Comparison of ENCODE assay signal across 10 mouse cellular contexts in the genomic region with DNA sequence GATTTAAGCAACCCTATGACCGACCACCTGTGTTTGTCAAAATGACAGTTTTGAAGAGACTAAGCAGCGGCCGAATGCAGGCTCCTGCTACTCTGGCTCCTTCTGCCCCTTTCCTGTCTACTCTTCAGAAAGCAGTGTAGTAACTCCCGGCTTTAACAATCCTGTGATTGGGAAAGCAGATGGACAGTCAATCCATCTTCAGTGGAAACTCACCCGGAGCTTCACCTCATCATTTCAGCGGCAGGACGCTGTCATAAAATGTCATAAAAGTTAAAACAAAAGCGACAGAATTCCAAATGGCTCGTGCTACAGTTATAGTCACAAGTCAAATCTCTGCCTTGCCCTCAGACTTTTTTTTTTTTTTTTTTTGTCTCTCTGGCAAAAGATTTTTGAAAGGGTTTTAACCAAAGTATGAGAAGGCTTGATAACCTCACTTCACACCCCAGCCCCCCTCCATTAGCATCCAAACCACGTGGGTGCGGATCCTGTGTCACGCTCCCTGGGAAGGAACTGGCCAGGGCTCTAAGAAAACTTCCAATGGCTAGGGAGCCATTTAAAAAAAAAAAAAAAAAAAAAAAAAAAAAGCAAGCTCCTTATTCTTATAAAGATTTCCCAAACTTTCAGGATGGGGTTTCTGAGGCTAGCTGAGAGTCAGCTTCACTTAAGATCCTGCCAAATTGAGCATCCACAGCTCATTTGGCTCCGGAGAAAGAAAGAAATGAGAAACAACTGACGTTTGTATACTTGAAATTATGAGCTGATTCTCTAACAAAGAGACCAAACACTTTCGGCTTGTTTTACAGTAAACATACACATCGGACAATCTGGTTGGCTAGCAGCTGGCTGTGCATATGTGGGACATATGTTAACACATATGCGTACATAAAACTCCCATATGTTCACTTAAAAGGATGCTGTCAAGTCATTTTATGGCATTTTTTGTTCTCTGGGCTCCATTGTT. TPM values are rescaled to one million over a fixed set of nuclear protein-coding genes. Genes with fewer than 3 reads are reported as not detected.
DNase-seq lines count a peak whose midpoint lies in the region; ATAC-seq lines count a peak whose summit lies in the region.
"Had no signal": no experiment of that assay in that cellular context is flagged by ENCODE, and none has a peak within 500 bp of the region (broad histone marks: within the 10 kb centered on the region; RNA-seq: fewer than 3 reads in every experiment).

No protein-coding gene starts in this region.

- H3K4me2 ChIP-seq in midbrain, embryonic 12.5 days (replicated peaks) = no peak overlapping the region
- H3K4me2 ChIP-seq in midbrain, embryonic 14.5 days (ENCODE audit: low read length) = no peak overlapping the region
- no peak overlapping the region for H3K4me2 ChIP-seq in limb, embryonic 15.5 days
- H3K4me2 ChIP-seq: heart, embryonic 13.5 days had no signal

- 0 out of 2 replicates have a peak, but pooled peaks have one; percentile 7 for ATAC-seq in midbrain, embryonic 12.5 days (ENCODE audit: low FRiP score, low read depth)
- ATAC-seq in midbrain, embryonic 14.5 days (ENCODE audit: low FRiP score, low TSS enrichment) = no peak
- ATAC-seq in limb, embryonic 15.5 days (ENCODE audit: insufficient number of reproducible peaks, low FRiP score, low TSS enrichment, low read depth) = peak; percentile 63; the same call in 1 of the 2 replicates

- no peak overlapping the region for H3K9ac ChIP-seq in midbrain, embryonic 12.5 days (replicated peaks)
- H3K9ac ChIP-seq in midbrain, embryonic 14.5 days (replicated peaks; ENCODE audit: low read length) = no peak overlapping the region
- H3K9ac ChIP-seq in limb, embryonic 15.5 days = no peak overlapping the region
- H3K9ac ChIP-seq: heart, embryonic 13.5 days had no signal

- WGBS in midbrain, embryonic 12.5 days = 74% methylated on average over 17 of the region's 17 CpGs
- 64% methylated on average over 17 of the region's 17 CpGs for WGBS in midbrain, embryonic 14.5 days
- 24% methylated on average over 17 of the region's 17 CpGs for WGBS in limb, embryonic 15.5 days

- no peak overlapping the region for H3K4me3 ChIP-seq in midbrain, embryonic 12.5 days
- H3K4me3 ChIP-seq in midbrain, embryonic 14.5 days (replicated peaks; ENCODE audit: low read depth, low read length) = no peak overlapping the region
- H3K4me3 ChIP-seq in limb, embryonic 15.5 days = no peak overlapping the region
- H3K4me3 ChIP-seq: heart, embryonic 13.5 days had no signal

- DNase-seq in gastrocnemius, postnatal 10 days = peak; percentile 13
- no peak for DNase-seq in gastrocnemius, postnatal 25 days
- DNase-seq in midbrain, embryonic 14.5 days = no peak
- DNase-seq in adrenal gland, postnatal 14 days = no peak
- no peak for DNase-seq in thymus, postnatal 25 days
- DNase-seq in heart, adult 9 months (ENCODE audit: low spot score in 2 of 2) = no peak
- DNase-seq: liver had no signal

- H3K9me3 ChIP-seq in midbrain, embryonic 12.5 days = no peaks in the 10 kb centered on the region
- H3K9me3 ChIP-seq in midbrain, embryonic 14.5 days (ENCODE audit: control insufficient read depth, low read length) = no peaks in the 10 kb centered on the region
- no peaks in the 10 kb centered on the region for H3K9me3 ChIP-seq in limb, embryonic 15.5 days
- H3K9me3 ChIP-seq: heart, embryonic 13.5 days had no signal

- H3K27me3 ChIP-seq in midbrain, embryonic 12.5 days = no peaks in the 10 kb centered on the region
- H3K27me3 ChIP-seq in midbrain, embryonic 14.5 days (ENCODE audit: control insufficient read depth, insufficient read depth, low read length) = no peaks in the 10 kb centered on the region
- no peaks in the 10 kb centered on the region for H3K27me3 ChIP-seq in limb, embryonic 15.5 days
- H3K27me3 ChIP-seq: heart, embryonic 13.5 days had no signal

- no peaks in the 10 kb centered on the region; the same call in 1 of the 2 replicates for H3K4me1 ChIP-seq in midbrain, embryonic 12.5 days
- H3K4me1 ChIP-seq in midbrain, embryonic 14.5 days (ENCODE audit: control insufficient read depth, insufficient read depth, low read length) = no peaks in the 10 kb centered on the region
- no peaks in the 10 kb centered on the region for H3K4me1 ChIP-seq in limb, embryonic 15.5 days
- H3K4me1 ChIP-seq: heart, embryonic 13.5 days had no signal

- H3K36me3 ChIP-seq in midbrain, embryonic 12.5 days = no peaks in the 10 kb centered on the region
- H3K36me3 ChIP-seq in midbrain, embryonic 14.5 days (ENCODE audit: control insufficient read depth, insufficient read depth, low read length) = no peaks in the 10 kb centered on the region
- no peaks in the 10 kb centered on the region for H3K36me3 ChIP-seq in limb, embryonic 15.5 days
- H3K36me3 ChIP-seq: heart, embryonic 13.5 days had no signal

- H3K27ac ChIP-seq in midbrain, embryonic 12.5 days (replicated peaks) = no peak overlapping the region
- H3K27ac ChIP-seq in midbrain, embryonic 14.5 days (replicated peaks; ENCODE audit: low read depth, low read length) = no peak overlapping the region
- H3K27ac ChIP-seq in limb, embryonic 15.5 days = no peak overlapping the region
- H3K27ac ChIP-seq: heart, embryonic 13.5 days had no signal

RNA-seq across cellular contexts. Expression of gene Tspan8, which starts 40.4 kb away (rescaled TPM):
- total RNA-seq in gastrocnemius, postnatal 10 days (2021) = 10 to 100 TPM; 26.6 to 30.9 TPM
- total RNA-seq in gastrocnemius, postnatal 25 days (2021) = 10 to 100 TPM; 60.3 to 61.5 TPM
- polyA plus RNA-seq in midbrain, embryonic 12.5 days (2016; fragmentation: Nextera tagmentation; extraction: Ambion mirVana) = 0.32 and 0.46 TPM in 2 replicates
- polyA plus RNA-seq in midbrain, embryonic 14.5 days (2014; fragmentation: Nextera tagmentation; extraction: Ambion mirVana) = not detected in 2 replicates
- 2.1 and 3.1 TPM in 2 replicates for polyA plus RNA-seq in limb, embryonic 15.5 days (2015; fragmentation: Nextera tagmentation; extraction: Ambion mirVana)
- total RNA-seq in adrenal gland, postnatal 14 days (2021) = 2.3 and 2.7 TPM in 2 replicates
